In genomic region chr16:23557195-23557594, GRCm38 (mm10) we compare ENCODE assay signal across 21 mouse cellular contexts. TPM values are rescaled to one million over a fixed set of nuclear protein-coding genes. Genes with fewer than 3 reads are reported as not detected.
A peak's percentile ranks its signal among the peaks of the same experiment; 100 is the strongest.
DNase-seq lines count a peak whose midpoint lies in the region; ATAC-seq and TF ChIP-seq lines count a peak whose summit lies in the region.
"Had no signal": no experiment of that assay in that cellular context is flagged by ENCODE, and none has a peak within 500 bp of the region (broad histone marks: within the 10 kb centered on the region; RNA-seq: fewer than 3 reads in every experiment).

No protein-coding gene starts in this region.

- H3K79me2 ChIP-seq in liver, adult 2 months (ENCODE audit: control insufficient read depth, insufficient read depth, low read length), result no peaks in the 10 kb centered on the region

- peaks cover 12% of the 10 kb centered on the region; the same call in 1 of the 2 replicates for H3K36me3 ChIP-seq in liver, adult 2 months (ENCODE audit: control insufficient read depth, insufficient read depth, low read length)
- H3K36me3 ChIP-seq in liver, embryonic 12.5 days, result no peaks in the 10 kb centered on the region
- H3K36me3 ChIP-seq: heart, embryonic 12.5 days; limb, embryonic 13.5 days had no signal

- no peak for TF ChIP-seq POLR2A in liver, adult 2 months (IDR thresholded peaks at IDR 0.05; ENCODE audit: extremely low read depth, insufficient read depth, low read length)
- TF ChIP-seq POLR2A in bone marrow macrophage, adult 2 months (IDR thresholded peaks at IDR 0.05; ENCODE audit: borderline replicate concordance, low read depth, low read length), result no peak

- no peak overlapping the region for H3K4me3 ChIP-seq in liver, adult 2 months (ENCODE audit: insufficient read depth, low read depth, low read length)
- no peak overlapping the region for H3K4me3 ChIP-seq in liver, embryonic 12.5 days
- H3K4me3 ChIP-seq in bone marrow macrophage, adult 2 months (ENCODE audit: insufficient read depth, low read length), result no peak overlapping the region
- H3K4me3 ChIP-seq: heart, embryonic 12.5 days; limb, embryonic 13.5 days had no signal

- H3K4me1 ChIP-seq in liver, adult 2 months (ENCODE audit: control insufficient read depth, insufficient read depth, low read length), result no peaks in the 10 kb centered on the region
- no peaks in the 10 kb centered on the region for H3K4me1 ChIP-seq in liver, embryonic 12.5 days
- H3K4me1 ChIP-seq in bone marrow macrophage, adult 2 months (ENCODE audit: control insufficient read depth, insufficient read depth, low read length), result peaks cover 9% of the 10 kb centered on the region
- H3K4me1 ChIP-seq: heart, embryonic 12.5 days had no signal

- TF ChIP-seq CTCF in liver, adult 2 months (IDR thresholded peaks at IDR 0.05; ENCODE audit: low read depth, low read length), result no peak
- no peak for TF ChIP-seq CTCF in bone marrow macrophage, adult 2 months (IDR thresholded peaks at IDR 0.05; ENCODE audit: low read depth, low read length)

- H3K9ac ChIP-seq in liver, adult 2 months (ENCODE audit: low read depth, low read length), result no peak overlapping the region
- H3K9ac ChIP-seq in liver, embryonic 12.5 days, result no peak overlapping the region
- H3K9ac ChIP-seq: heart, embryonic 12.5 days; limb, embryonic 13.5 days; lung, embryonic 14.5 days had no signal

- H3K27me3 ChIP-seq in liver, adult 2 months (ENCODE audit: control insufficient read depth, insufficient read depth, low read length), result no peaks in the 10 kb centered on the region
- H3K27me3 ChIP-seq in liver, embryonic 12.5 days (replicated peaks), result no peaks in the 10 kb centered on the region
- H3K27me3 ChIP-seq: heart, embryonic 12.5 days; limb, embryonic 13.5 days had no signal

- H3K9me3 ChIP-seq in liver, embryonic 12.5 days (replicated peaks), result no peaks in the 10 kb centered on the region
- H3K9me3 ChIP-seq: heart, embryonic 12.5 days; limb, embryonic 13.5 days had no signal

- H3K4me2 ChIP-seq in liver, embryonic 12.5 days, result no peak overlapping the region
- H3K4me2 ChIP-seq: heart, embryonic 12.5 days; limb, embryonic 13.5 days; lung, embryonic 14.5 days; midbrain, embryonic 11.5 days had no signal

- no peak overlapping the region for H3K27ac ChIP-seq in liver, adult 2 months (replicated peaks; ENCODE audit: insufficient read depth, low read depth, low read length)
- no peak overlapping the region for H3K27ac ChIP-seq in liver, embryonic 12.5 days
- H3K27ac ChIP-seq in bone marrow macrophage, adult 2 months (ENCODE audit: insufficient read depth, low read depth, low read length), result peak overlapping the region; percentile 54
- H3K27ac ChIP-seq: limb, embryonic 13.5 days had no signal

- no peak for ATAC-seq in liver, embryonic 12.5 days

- 84% methylated on average over 5 of the region's 5 CpGs for WGBS in liver, adult 2 months
- WGBS in liver, embryonic 12.5 days (ENCODE audit: insufficient replicate concordance), result 26% methylated on average over 5 of the region's 5 CpGs

- DNase-seq in liver, adult 2 months (ENCODE audit: extremely low read depth, low read depth, low spot score), result peak; percentile 43
- peak; percentile 66 for DNase-seq in 416B (ENCODE audit: low read depth)
- peak; percentile 26 to 32 for DNase-seq in monocyte, adult 2 months (ENCODE audit: low read depth in 1 of 2, low spot score in 2 of 2)
- no peak for DNase-seq in testis, postnatal 14 days (ENCODE audit: low spot score)
- DNase-seq in thymus, postnatal 10 days (ENCODE audit: low spot score in 2 of 2), result no peak
- DNase-seq: adrenal gland, postnatal 25 days; cerebellum, adult 9-11 months; gastrocnemius, postnatal 36 days; heart, postnatal 4 days; kidney, adult 18-20 months; kidney, postnatal 14 days; layer of hippocampus, adult 9-11 months; lung, embryonic 14.5 days; retina, postnatal 1 day; right cerebral cortex, postnatal 4 days; thymus, postnatal 14 days had no signal

RNA-seq across cellular contexts. Expression of gene Masp1, which starts 36.6 kb away (rescaled TPM):
- 71.1 and 83.3 TPM in 2 replicates for total RNA-seq in liver, adult 2 months (2014; rRNA removed)
- polyA plus RNA-seq in liver, adult 2 months (2012; rRNA removed), result 53.7 and 61.3 TPM in 2 replicates
- 19.1 and 21.4 TPM in 2 replicates for polyA plus RNA-seq in liver, embryonic 12.5 days (2016; fragmentation: Nextera tagmentation; extraction: Ambion mirVana)
- 0.48 TPM in 2 replicates for polyA plus RNA-seq in bone marrow macrophage, adult 2 months (2012; ENCODE audit: insufficient read depth, insufficient read length, missing spikeins)

RNA-seq across cellular contexts. Expression of gene Rtp4, which starts 37.1 kb away (rescaled TPM):
- 11.3 and 16.9 TPM in 2 replicates for total RNA-seq in liver, adult 2 months (2014; rRNA removed)
- polyA plus RNA-seq in liver, adult 2 months (2012; rRNA removed), result 14.2 and 25.2 TPM in 2 replicates
- polyA plus RNA-seq in liver, embryonic 12.5 days (2016; fragmentation: Nextera tagmentation; extraction: Ambion mirVana), result 4.3 and 4.9 TPM in 2 replicates
- polyA plus RNA-seq in bone marrow macrophage, adult 2 months (2012; ENCODE audit: insufficient read depth, insufficient read length, missing spikeins), result 315 and 316 TPM in 2 replicates

Comparison
In these comparisons a context has a peak if more than half of its experiments do, and no peak if none do; other contexts are left out.
1. DNase-seq: peak in liver, adult 2 months (single experiment), 416B (single experiment) and monocyte, adult 2 months (2 of 2); none in testis, postnatal 14 days (single experiment) and thymus, postnatal 10 days (0 of 2).
2. RNA of gene Masp1, which starts 36.6 kb away (polyA plus RNA-seq): 53.7 to 61.3 TPM in liver, adult 2 months and 19.1 to 21.4 TPM in liver, embryonic 12.5 days; 0.48 TPM in bone marrow macrophage, adult 2 months; every median in the first group is over 10 times any median in the second.
3. RNA of gene Rtp4, which starts 37.1 kb away (polyA plus RNA-seq): 315 to 316 TPM in bone marrow macrophage, adult 2 months; 14.2 to 25.2 TPM in liver, adult 2 months and 4.3 to 4.9 TPM in liver, embryonic 12.5 days; every median in the first group is over 10 times any median in the second.